17 mouse cellular contexts compared by ENCODE assay signal in the genomic region with DNA sequence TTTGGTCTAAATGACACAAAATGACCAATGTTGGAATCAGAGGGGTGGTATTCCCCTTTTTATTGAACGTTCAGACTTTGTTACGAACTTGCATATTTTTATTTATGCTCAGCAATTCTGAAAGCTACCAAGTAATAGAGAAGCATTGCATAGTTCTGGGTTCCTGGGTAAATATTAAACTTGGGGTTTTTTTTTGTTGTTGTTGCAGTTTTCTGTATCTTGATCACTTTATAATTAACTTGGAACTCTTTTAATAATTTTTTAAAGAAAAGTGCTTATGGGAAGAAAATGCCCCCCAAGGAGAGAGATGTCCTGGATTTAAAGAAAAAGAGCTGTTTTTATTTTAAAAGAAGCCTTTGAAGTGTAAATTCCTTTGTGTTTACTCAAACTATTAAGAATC.
A peak's percentile ranks its signal among the peaks of the same experiment; 100 is the strongest.
DNase-seq lines count a peak whose midpoint lies in the region; TF ChIP-seq lines count a peak whose summit lies in the region.
"Had no signal": no experiment of that assay in that cellular context is flagged by ENCODE, and none has a peak within 500 bp of the region (broad histone marks: within the 10 kb centered on the region; RNA-seq: fewer than 3 reads in every experiment).

No protein-coding gene starts in this region.

- no peak overlapping the region for H3K27ac ChIP-seq in kidney, adult 2 months (ENCODE audit: insufficient read depth, low read depth, low read length)

- no peaks in the 10 kb centered on the region; the same call in 1 of the 2 replicates for H3K27me3 ChIP-seq in kidney, adult 2 months (replicated peaks; ENCODE audit: control insufficient read depth, insufficient read depth, low read length)
- H3K27me3 ChIP-seq: CH12.LX, Patski had no signal

- H3K36me3 ChIP-seq in kidney, adult 2 months (ENCODE audit: control insufficient read depth, insufficient read depth, low read length), result no peaks in the 10 kb centered on the region
- H3K36me3 ChIP-seq: G1E had no signal

- H3K4me3 ChIP-seq in kidney, adult 2 months (ENCODE audit: insufficient read depth, low read depth, low read length), result no peak overlapping the region

- 49% methylated on average over 2 of the region's 2 CpGs for WGBS in kidney, adult 2 months

- H3K4me1 ChIP-seq in kidney, adult 2 months (ENCODE audit: control insufficient read depth, insufficient read depth, low read length), result peaks cover 3% of the 10 kb centered on the region; the same call in 1 of the 2 replicates

- TF ChIP-seq POLR2A in kidney, adult 2 months (IDR thresholded peaks at IDR 0.05; ENCODE audit: low read depth, low read length), result no peak

- no peak for TF ChIP-seq CTCF in kidney, adult 2 months (conservative IDR thresholded peaks at IDR 0.05; ENCODE audit: insufficient read depth, insufficient read length, low read depth, low read length)

- DNase-seq in kidney, adult 2 months, result peak; percentile 53
- no peak for DNase-seq in kidney, postnatal 4 days
- DNase-seq in kidney, adult 9 months, result peak; percentile 53
- DNase-seq in kidney, adult 18-20 months, result no peak
- DNase-seq: adrenal gland, adult 2 months; adrenal gland, adult 8-10 months; adrenal gland, postnatal 10 days; adrenal gland, postnatal 14 days; adrenal gland, postnatal 25 days; adrenal gland, postnatal 36 days; B cell, adult 2 months; cerebellum, adult 11 months; cerebellum, adult 11-12 months; cerebellum, adult 18-20 months had no signal

Comparison
In these comparisons a context has a peak if more than half of its experiments do, and no peak if none do; other contexts are left out.
1. DNase-seq: peak in kidney, adult 2 months (single experiment) and kidney, adult 9 months (single experiment); none in kidney, postnatal 4 days (0 of 2) and kidney, adult 18-20 months (single experiment).